Mouse (Mus musculus) heart, embryonic 14.5 days (tissue): ENCODE measurements around the gene Acer3. TPM values are rescaled to one million over a fixed set of nuclear protein-coding genes. Genes with fewer than 3 reads are reported as not detected.

ENCODE experiments used
- ATAC-seq: fragments of 200-750 bp; cut with Nextera tagmentation; 2 replicates; pipeline ENCODE4 v1.8.0; 2017; ENCODE audit warnings: low read depth, moderate TSS enrichment; ENCODE audit not compliant: insufficient number of reproducible peaks, insufficient read depth, low FRiP score
- H3K27ac ChIP-seq, 2 experiments: fragments of 200-500 bp in 1 of 2; fragments of 300-500 bp in 1 of 2; sonication (generic) in 1 of 2; replicated peaks in 1 of 2; 2 replicates each; pipeline ENCODE4 v1.5.1; 2012 to 2014; ENCODE audit warnings: low read depth in 2 of 2, low read length in 2 of 2, control low read depth in 1 of 2, mild to moderate bottlenecking in 1 of 2, mixed read lengths in 1 of 2; ENCODE audit not compliant: control insufficient read depth in 1 of 2, insufficient read depth in 1 of 2
- H3K27me3 ChIP-seq: fragments of 300-500 bp; sonication (generic); 2 replicates; pipeline ENCODE4 v1.6.1; 2014; ENCODE audit warnings: mild to moderate bottlenecking, low read length, control low read depth; ENCODE audit not compliant: control insufficient read depth, insufficient read depth
- H3K36me3 ChIP-seq: fragments of 300-500 bp; sonication (generic); 2 replicates; pipeline ENCODE4 v1.6.1; 2014; ENCODE audit warnings: mild to moderate bottlenecking, control low read depth, low read length, mixed read lengths; ENCODE audit not compliant: control insufficient read depth, insufficient read depth
- H3K4me1 ChIP-seq, 2 experiments: fragments of 200-500 bp in 1 of 2; fragments of 300-500 bp in 1 of 2; sonication (generic) in 1 of 2; 2 replicates each; pipeline ENCODE4 v1.6.1; 2012 to 2014; ENCODE audit warnings: low read length in 2 of 2, control low read depth in 1 of 2, mixed read lengths in 1 of 2; ENCODE audit not compliant: control insufficient read depth in 2 of 2, insufficient read depth in 2 of 2
- H3K4me2 ChIP-seq: fragments of 300-500 bp; sonication (generic); 2 replicates; pipeline ENCODE4 v1.6.1; 2014; ENCODE audit warnings: mild to moderate bottlenecking, low read length
- H3K4me3 ChIP-seq, 2 experiments: fragments of 200-500 bp in 1 of 2; fragments of 300-500 bp in 1 of 2; sonication (generic) in 1 of 2; 2 replicates each; pipeline ENCODE4 v1.5.1; 2012 to 2014; ENCODE audit warnings: low read length in 2 of 2, mild to moderate bottlenecking in 2 of 2, control low read depth in 1 of 2, low read depth in 1 of 2, moderate library complexity in 1 of 2; ENCODE audit not compliant: control insufficient read depth in 1 of 2, insufficient read depth in 1 of 2
- H3K9ac ChIP-seq: fragments of 300-500 bp; sonication (generic); 2 replicates; pipeline ENCODE4 v1.6.1; 2014; ENCODE audit warnings: mild to moderate bottlenecking, low read length
- H3K9me3 ChIP-seq: fragments of 300-500 bp; sonication (generic); 2 replicates; pipeline ENCODE4 v1.6.1; 2016; ENCODE audit warnings: low read length, control low read depth; ENCODE audit not compliant: control insufficient read depth
- WGBS: fragments of 180-500 bp; shearing (Covaris S2); extraction: QIAGEN DNeasy Blood & Tissue Kit; methylation state at CpG from one replicate; pipeline ENCODE4 v1.1.7; 2014; 5-methylcytosine and 5-hydroxymethylcytosine counted together
- polyA plus RNA-seq: library from polyadenylated mRNA; unstranded; fragments of >200 nt; fragmentation: Nextera tagmentation; extraction: Ambion mirVana; gene quantifications from 2 replicates; pipeline ENCODE4 v1.2.1, GENCODE M21; 2014

The Acer3 gene
- polyA plus RNA-seq, 1 experiment from 2014 or later: 27.6 TPM

GRCm38 (mm10) chr7:98347471-98347870, 26.5 kb upstream of the Acer3 start:
- Histone ChIP-seq H3K36me3 (peaks cover 21% of the 10 kb centered on the region), H3K4me2 (no peak overlapping the region), H3K9me3 (no peaks in the 10 kb centered on the region), H3K27ac (no peak overlapping the region), H3K9ac (no peak overlapping the region), H3K4me1 (peaks cover 2 to 9% of the 10 kb centered on the region in 2 experiments; a peak in 3 of 4 replicates), H3K27me3 (no peaks in the 10 kb centered on the region), H3K4me3 (no peak overlapping the region)
- WGBS: 38% methylated on average over 5 of the region's 5 CpGs
- no peak for ATAC-seq

GRCm38 (mm10) chr7:98345036-98345435, 24.0 kb upstream of the Acer3 start:
- no peak overlapping the region for H3K27ac ChIP-seq
- peaks cover 5 to 9% of the 10 kb centered on the region in 2 experiments for H3K4me1 ChIP-seq
- no peak overlapping the region for H3K4me2 ChIP-seq
- 33% methylated on average over 6 of the region's 6 CpGs for WGBS
- no peak for ATAC-seq
- H3K9me3 ChIP-seq: no peaks in the 10 kb centered on the region
- no peak overlapping the region for H3K4me3 ChIP-seq
- no peak overlapping the region for H3K9ac ChIP-seq
- no peaks in the 10 kb centered on the region for H3K36me3 ChIP-seq
- H3K27me3 ChIP-seq: no peaks in the 10 kb centered on the region

- ATAC-seq: no peak
- H3K36me3 ChIP-seq: no peaks in the 10 kb centered on the region
- H3K27ac ChIP-seq: no peak overlapping the region
- no peaks in the 10 kb centered on the region for H3K27me3 ChIP-seq
- peaks cover 5 to 9% of the 10 kb centered on the region in 2 experiments for H3K4me1 ChIP-seq
- H3K4me3 ChIP-seq: no peak overlapping the region
- no peaks in the 10 kb centered on the region for H3K9me3 ChIP-seq
- H3K4me2 ChIP-seq: no peak overlapping the region
- no peak overlapping the region for H3K9ac ChIP-seq
- 19% methylated on average over 3 of the region's 3 CpGs for WGBS
Measured at GRCm38 (mm10) chr7:98344361-98344760, 23.4 kb upstream of the Acer3 start.

- no peak overlapping the region for H3K9ac ChIP-seq
- H3K9me3 ChIP-seq: no peaks in the 10 kb centered on the region
- WGBS: 45% methylated on average over 2 of the region's 3 CpGs
- ATAC-seq: no peak
- H3K27me3 ChIP-seq: no peaks in the 10 kb centered on the region
- H3K4me1 ChIP-seq: peaks cover 3 to 4% of the 10 kb centered on the region in 2 experiments; a peak in 2 of 4 replicates
- no peak overlapping the region for H3K27ac ChIP-seq
- H3K36me3 ChIP-seq: no peaks in the 10 kb centered on the region
- H3K4me3 ChIP-seq: no peak overlapping the region
- no peak overlapping the region for H3K4me2 ChIP-seq
Measured at GRCm38 (mm10) chr7:98342249-98342648, 21.2 kb upstream of the Acer3 start.

GRCm38 (mm10) chr7:98341475-98341874, 20.5 kb upstream of the Acer3 start:
- Histone ChIP-seq H3K9ac (peak overlapping the region; percentile 68), H3K36me3 (no peaks in the 10 kb centered on the region), H3K27me3 (no peaks in the 10 kb centered on the region), H3K4me2 (peak overlapping the region; percentile 75), H3K4me3 (peak overlapping the region; percentile 37 to 48), H3K9me3 (no peaks in the 10 kb centered on the region), H3K27ac (no peak overlapping the region), H3K4me1 (peaks cover 3 to 4% of the 10 kb centered on the region in 2 experiments; a peak in 2 of 4 replicates)
- ATAC-seq: peak; percentile 35; the same call in 1 of the 2 replicates
- 5% methylated on average over 13 of the region's 13 CpGs for WGBS

DNA sequence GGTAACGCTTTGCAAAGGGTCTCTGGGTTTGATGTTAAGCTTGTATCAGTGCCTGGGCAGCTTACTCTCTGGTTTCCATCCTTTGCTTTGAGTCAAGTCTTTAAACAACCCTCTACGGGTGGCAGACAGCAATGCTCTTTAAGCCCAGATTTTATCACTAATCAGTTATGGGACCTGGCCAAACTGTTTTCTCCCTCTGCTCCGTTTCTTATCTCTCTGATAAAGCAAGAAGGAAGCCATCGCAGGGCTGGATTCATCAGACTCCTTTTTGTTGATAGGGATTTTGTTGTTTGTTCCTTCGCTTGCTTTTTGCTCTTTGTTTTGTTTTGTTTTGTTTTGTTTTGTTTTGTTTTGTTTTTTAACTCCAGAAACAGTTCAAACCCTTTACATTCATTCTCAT, 19.3 kb upstream of the Acer3 start:
- no peak for ATAC-seq
- Histone ChIP-seq H3K27ac (no peak overlapping the region), H3K9ac (no peak overlapping the region), H3K4me1 (peaks cover 3 to 4% of the 10 kb centered on the region in 2 experiments; a peak in 2 of 4 replicates), H3K36me3 (no peaks in the 10 kb centered on the region), H3K4me3 (no peak overlapping the region), H3K27me3 (no peaks in the 10 kb centered on the region), H3K4me2 (no peak overlapping the region), H3K9me3 (no peaks in the 10 kb centered on the region)
- WGBS: 39% methylated on average over 5 of the region's 5 CpGs

GRCm38 (mm10) chr7:98333987-98334386, 13.0 kb upstream of the Acer3 start:
- no peak for ATAC-seq

GRCm38 (mm10) chr7:98333507-98333906, 12.5 kb upstream of the Acer3 start:
- Histone ChIP-seq H3K4me1 (peaks cover 21% of the 10 kb centered on the region in 2 experiments), H3K4me2 (no peak overlapping the region), H3K36me3 (no peaks in the 10 kb centered on the region), H3K27ac (no peak overlapping the region), H3K9ac (no peak overlapping the region), H3K4me3 (no peak overlapping the region), H3K27me3 (no peaks in the 10 kb centered on the region), H3K9me3 (no peaks in the 10 kb centered on the region)
- WGBS: 88% methylated on average over 5 of the region's 5 CpGs
- no peak for ATAC-seq

More at GRCm38 (mm10) chr7:98333987-98334386, 13.0 kb upstream of the Acer3 start:
- H3K36me3 ChIP-seq: no peaks in the 10 kb centered on the region
- no peaks in the 10 kb centered on the region for H3K27me3 ChIP-seq
- no peak overlapping the region for H3K9ac ChIP-seq
- H3K27ac ChIP-seq: no peak overlapping the region
- H3K4me3 ChIP-seq: no peak overlapping the region
- H3K9me3 ChIP-seq: no peaks in the 10 kb centered on the region
- H3K4me1 ChIP-seq: peaks cover 21% of the 10 kb centered on the region in 2 experiments
- 52% methylated on average over 3 of the region's 3 CpGs for WGBS
- H3K4me2 ChIP-seq: no peak overlapping the region
